ENCODE assay signal across 15 mouse cellular contexts in the genomic region with DNA sequence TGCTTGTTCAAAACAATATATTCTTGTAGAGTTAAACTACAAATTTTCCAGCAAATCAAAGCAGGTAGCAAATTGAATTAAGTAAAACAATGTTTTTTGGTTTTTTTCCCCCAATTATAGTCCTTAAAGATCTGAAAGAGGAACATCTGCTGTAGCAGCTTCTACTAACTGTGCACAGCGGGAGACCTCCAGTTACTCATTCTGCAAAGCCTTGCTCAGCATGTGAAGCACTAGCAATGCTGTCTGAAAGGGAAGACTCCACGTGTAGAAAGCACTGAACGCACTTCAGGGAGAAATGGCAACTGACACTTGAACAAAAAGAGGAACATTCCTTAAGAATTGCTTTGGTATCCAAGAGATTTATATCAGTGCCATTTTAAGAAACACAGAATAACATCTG.
DNase-seq lines count a peak whose midpoint lies in the region; ATAC-seq lines count a peak whose summit lies in the region.
"Had no signal": no experiment of that assay in that cellular context is flagged by ENCODE, and none has a peak within 500 bp of the region (broad histone marks: within the 10 kb centered on the region; RNA-seq: fewer than 3 reads in every experiment).

No protein-coding gene starts in this region.

- no peak overlapping the region for H3K4me2 ChIP-seq in hindbrain, embryonic 16.5 days (ENCODE audit: low read length)
- H3K4me2 ChIP-seq in neural tube, embryonic 15.5 days = no peak overlapping the region

- no peaks in the 10 kb centered on the region for H3K4me1 ChIP-seq in hindbrain, embryonic 16.5 days (ENCODE audit: control insufficient read depth, insufficient read depth, low read depth, low read length)
- 0 out of 2 replicates have a peak, but pooled peaks cover 3% of the 10 kb centered on the region for H3K4me1 ChIP-seq in neural tube, embryonic 15.5 days

- no peak overlapping the region for H3K27ac ChIP-seq in hindbrain, embryonic 16.5 days (ENCODE audit: low read depth, low read length)
- no peak overlapping the region for H3K27ac ChIP-seq in neural tube, embryonic 15.5 days (replicated peaks)
- H3K27ac ChIP-seq: kidney, postnatal 0 days had no signal

- H3K27me3 ChIP-seq in hindbrain, embryonic 16.5 days (replicated peaks; ENCODE audit: control insufficient read depth, insufficient read depth, low read length) = no peaks in the 10 kb centered on the region
- H3K27me3 ChIP-seq in neural tube, embryonic 15.5 days (replicated peaks) = no peaks in the 10 kb centered on the region

- H3K4me3 ChIP-seq in hindbrain, embryonic 16.5 days (ENCODE audit: low read length) = no peak overlapping the region
- H3K4me3 ChIP-seq in neural tube, embryonic 15.5 days (replicated peaks) = no peak overlapping the region

- H3K36me3 ChIP-seq in hindbrain, embryonic 16.5 days (ENCODE audit: control insufficient read depth, insufficient read depth, low read length) = no peaks in the 10 kb centered on the region
- H3K36me3 ChIP-seq in neural tube, embryonic 15.5 days = no peaks in the 10 kb centered on the region

- H3K9me3 ChIP-seq in hindbrain, embryonic 16.5 days (ENCODE audit: control insufficient read depth, low read length) = no peaks in the 10 kb centered on the region
- H3K9me3 ChIP-seq in neural tube, embryonic 15.5 days (replicated peaks) = no peaks in the 10 kb centered on the region

- WGBS in hindbrain, embryonic 16.5 days = 5% methylated on average over 3 of the region's 3 CpGs
- 3% methylated on average over 3 of the region's 3 CpGs for whole genome bisulfite sequencing in neural tube, embryonic 15.5 days

- peak; percentile 5 to 10 for DNase-seq in cerebellum, postnatal 36 days
- no peak for DNase-seq in cerebellum, adult 9-10 months
- peak; percentile 62 for DNase-seq in embryo, embryonic 11 days
- no peak for DNase-seq in layer of hippocampus, postnatal 10 days (ENCODE audit: low spot score in 2 of 2)
- no peak for DNase-seq in adrenal gland, postnatal 25 days
- no peak for DNase-seq in urinary bladder, postnatal 36 days (ENCODE audit: low spot score in 2 of 2)
- DNase-seq: adrenal gland, postnatal 36 days; heart, postnatal 14 days; layer of hippocampus, postnatal 36 days; liver; lung, postnatal 14 days; right cerebral cortex, postnatal 25 days had no signal

- H3K9ac ChIP-seq in hindbrain, embryonic 16.5 days (ENCODE audit: low read depth, low read length) = no peak overlapping the region
- H3K9ac ChIP-seq in neural tube, embryonic 15.5 days (replicated peaks) = no peak overlapping the region

- peak; percentile 87 for ATAC-seq in hindbrain, embryonic 16.5 days
- peak; percentile 74; the same call in 1 of the 2 replicates for ATAC-seq in neural tube, embryonic 15.5 days (ENCODE audit: low FRiP score)

Comparison
In these comparisons a context has a peak if more than half of its experiments do, and no peak if none do; other contexts are left out.
1. DNase-seq: peak in cerebellum, postnatal 36 days (2 of 2) and embryo, embryonic 11 days (single experiment); none in cerebellum, adult 9-10 months (single experiment), layer of hippocampus, postnatal 10 days (0 of 2), adrenal gland, postnatal 25 days (single experiment) and urinary bladder, postnatal 36 days (0 of 2).